9 mouse cellular contexts compared by ENCODE assay signal in genomic region chr7:98430785-98431184, GRCm38 (mm10). TPM values are rescaled to one million over a fixed set of nuclear protein-coding genes. Genes with fewer than 3 reads are reported as not detected.
DNase-seq lines count a peak whose midpoint lies in the region; ATAC-seq lines count a peak whose summit lies in the region.
"Had no signal": no experiment of that assay in that cellular context is flagged by ENCODE, and none has a peak within 500 bp of the region (broad histone marks: within the 10 kb centered on the region; RNA-seq: fewer than 3 reads in every experiment).

No protein-coding gene starts in this region.

- H3K4me1 ChIP-seq in midbrain, embryonic 13.5 days (replicated peaks) = peaks cover 4% of the 10 kb centered on the region; the same call in 1 of the 2 replicates
- peaks cover 7% of the 10 kb centered on the region for H3K4me1 ChIP-seq in stomach, embryonic 14.5 days (ENCODE audit: control insufficient read depth, insufficient read depth, low read length)

- ATAC-seq in midbrain, embryonic 13.5 days = peak; percentile 71
- ATAC-seq in stomach, embryonic 14.5 days (ENCODE audit: insufficient number of reproducible peaks, insufficient read depth, low FRiP score, low read depth) = peak; percentile 73; the same call in 1 of the 2 replicates

- no peak overlapping the region for H3K4me2 ChIP-seq in midbrain, embryonic 13.5 days (replicated peaks)
- no peak overlapping the region for H3K4me2 ChIP-seq in stomach, embryonic 14.5 days (replicated peaks; ENCODE audit: low read depth, low read length)

- H3K9me3 ChIP-seq in midbrain, embryonic 13.5 days = no peaks in the 10 kb centered on the region
- H3K9me3 ChIP-seq in stomach, embryonic 14.5 days (ENCODE audit: control insufficient read depth, low read depth, low read length) = no peaks in the 10 kb centered on the region

- H3K4me3 ChIP-seq in midbrain, embryonic 13.5 days (replicated peaks) = no peak overlapping the region
- H3K4me3 ChIP-seq in stomach, embryonic 14.5 days (ENCODE audit: low read depth, low read length) = no peak overlapping the region

- no peak overlapping the region for H3K27ac ChIP-seq in midbrain, embryonic 13.5 days
- H3K27ac ChIP-seq in stomach, embryonic 14.5 days (ENCODE audit: low read length) = no peak overlapping the region

- WGBS in midbrain, embryonic 13.5 days = 46% methylated on average over 3 of the region's 3 CpGs
- 23% methylated on average over 3 of the region's 3 CpGs for WGBS in stomach, embryonic 14.5 days

- no peak overlapping the region for H3K9ac ChIP-seq in midbrain, embryonic 13.5 days (replicated peaks)
- H3K9ac ChIP-seq in stomach, embryonic 14.5 days (replicated peaks; ENCODE audit: low read depth, low read length) = no peak overlapping the region

- DNase-seq in adrenal gland, adult 18-20 months (ENCODE audit: low spot score in 2 of 2) = peak; percentile 63 to 74
- peak; percentile 88 to 89 for DNase-seq in cerebellum, postnatal 10 days
- DNase-seq in frontal cortex, postnatal 25 days (ENCODE audit: low spot score in 2 of 2) = peak; percentile 52 to 63
- DNase-seq in induced T-regulatory cell, adult 2 months (ENCODE audit: low read depth) = peak; percentile 45
- DNase-seq in layer of hippocampus, postnatal 36 days = peak; percentile 41 to 60
- DNase-seq in natural killer cell, adult 2 months (ENCODE audit: low spot score in 2 of 2) = no peak

- H3K27me3 ChIP-seq in midbrain, embryonic 13.5 days = no peaks in the 10 kb centered on the region
- H3K27me3 ChIP-seq in stomach, embryonic 14.5 days (ENCODE audit: control insufficient read depth, insufficient read depth, low read length) = no peaks in the 10 kb centered on the region

- no peaks in the 10 kb centered on the region for H3K36me3 ChIP-seq in midbrain, embryonic 13.5 days
- H3K36me3 ChIP-seq in stomach, embryonic 14.5 days (ENCODE audit: control insufficient read depth, insufficient read depth, low read length) = no peaks in the 10 kb centered on the region

RNA-seq across cellular contexts. Expression of gene Gucy2d, which starts 9.4 kb away (rescaled TPM):
- total RNA-seq in adrenal gland, adult 18-20 months (2021) = not detected
- not detected for total RNA-seq in layer of hippocampus, postnatal 36 days (2021)
- polyA plus RNA-seq in midbrain, embryonic 13.5 days (2015; fragmentation: Nextera tagmentation; extraction: Ambion mirVana) = not detected in 2 replicates
- polyA plus RNA-seq in stomach, embryonic 14.5 days (2014; fragmentation: Nextera tagmentation; extraction: Ambion mirVana) = not detected in 2 replicates
- polyA plus RNA-seq: heart, embryonic 14.5 days had no signal

RNA-seq across cellular contexts. Expression of gene Lrrc32, which starts 58.3 kb away (rescaled TPM):
- total RNA-seq in adrenal gland, adult 18-20 months (2021) = 10 to 100 TPM; 12.7 to 28.1 TPM
- 1 to 10 TPM; 1.6 to 1.8 TPM for total RNA-seq in layer of hippocampus, postnatal 36 days (2021)
- 2.7 and 3.8 TPM in 2 replicates for polyA plus RNA-seq in midbrain, embryonic 13.5 days (2015; fragmentation: Nextera tagmentation; extraction: Ambion mirVana)
- polyA plus RNA-seq in stomach, embryonic 14.5 days (2014; fragmentation: Nextera tagmentation; extraction: Ambion mirVana) = 11.3 and 12.4 TPM in 2 replicates

Comparison
In these comparisons a context has a peak if more than half of its experiments do, and no peak if none do; other contexts are left out.
1. DNase-seq: peak in adrenal gland, adult 18-20 months (2 of 2), cerebellum, postnatal 10 days (2 of 2), frontal cortex, postnatal 25 days (2 of 2), induced T-regulatory cell, adult 2 months (single experiment) and layer of hippocampus, postnatal 36 days (2 of 2); none in natural killer cell, adult 2 months (0 of 2).
2. RNA of gene Lrrc32, which starts 58.3 kb away (total RNA-seq): 12.7 to 28.1 TPM in adrenal gland, adult 18-20 months; 1.6 to 1.8 TPM in layer of hippocampus, postnatal 36 days; every median in the first group is over 4 times any median in the second.